Mouse (Mus musculus) midbrain, embryonic 14.5 days (tissue): ENCODE measurements around the gene Fam89a. TPM values are rescaled to one million over a fixed set of nuclear protein-coding genes. Genes with fewer than 3 reads are reported as not detected.

Source experiments
- ATAC-seq: fragments of 200-750 bp; cut with Nextera tagmentation; 2 replicates; pipeline ENCODE4 v1.8.0; 2017; ENCODE audit warnings: moderate number of reproducible peaks, moderate library complexity; ENCODE audit not compliant: low FRiP score, low TSS enrichment
- DNase-seq: peaks from one replicate; pipeline ENCODE4 v3.0.0-alpha.2; 2015
- H3K27ac ChIP-seq: fragments of 300-500 bp; sonication (generic); replicated peaks from 2 replicates; pipeline ENCODE4 v1.5.1; 2014; ENCODE audit warnings: mild to moderate bottlenecking, low read depth, low read length, moderate library complexity
- H3K27me3 ChIP-seq: fragments of 300-500 bp; sonication (generic); 2 replicates; pipeline ENCODE4 v1.6.1; 2014; ENCODE audit warnings: low read length, control low read depth, mixed read lengths; ENCODE audit not compliant: control insufficient read depth, insufficient read depth
- H3K36me3 ChIP-seq: fragments of 300-500 bp; sonication (generic); 2 replicates; pipeline ENCODE4 v1.6.1; 2014; ENCODE audit warnings: low read length, control low read depth; ENCODE audit not compliant: control insufficient read depth, insufficient read depth
- H3K4me1 ChIP-seq: fragments of 300-500 bp; sonication (generic); 2 replicates; pipeline ENCODE4 v1.6.1; 2014; ENCODE audit warnings: mild to moderate bottlenecking, antibody characterized with exemption, low read length, control low read depth; ENCODE audit not compliant: control insufficient read depth, insufficient read depth
- H3K4me2 ChIP-seq: fragments of 300-500 bp; sonication (generic); 2 replicates; pipeline ENCODE4 v1.6.1; 2014; ENCODE audit warnings: mild to moderate bottlenecking, low read length, moderate library complexity
- H3K4me3 ChIP-seq: fragments of 300-500 bp; sonication (generic); replicated peaks from 2 replicates; pipeline ENCODE4 v1.5.1; 2014; ENCODE audit warnings: low read depth, low read length
- H3K9ac ChIP-seq: fragments of 300-500 bp; sonication (generic); replicated peaks from 2 replicates; pipeline ENCODE4 v1.6.1; 2014; ENCODE audit warnings: mild to moderate bottlenecking, low read length, moderate library complexity
- H3K9me3 ChIP-seq: fragments of 300-500 bp; sonication (generic); 2 replicates; pipeline ENCODE4 v1.6.1; 2016; ENCODE audit warnings: low read length, control low read depth, mixed read lengths; ENCODE audit not compliant: control insufficient read depth
- WGBS: fragments of 180-500 bp; shearing (Covaris S2); extraction: QIAGEN DNeasy Blood & Tissue Kit; methylation state at CpG from one replicate; pipeline ENCODE4 v1.1.7; 2014; 5-methylcytosine and 5-hydroxymethylcytosine counted together
- polyA plus RNA-seq: library from polyadenylated mRNA; unstranded; fragments of >200 nt; fragmentation: Nextera tagmentation; extraction: Ambion mirVana; gene quantifications from 2 replicates; pipeline ENCODE4 v1.2.1, GENCODE M21; 2014

Fam89a gene
- polyA plus RNA-seq, 1 experiment from 2014 or later: 0.21 TPM

- no peaks in the 10 kb centered on the region for H3K4me1 ChIP-seq
- H3K4me3 ChIP-seq: no peak overlapping the region
- ATAC-seq: no peak
- peak; percentile 79 for DNase-seq
- H3K27ac ChIP-seq: no peak overlapping the region
- no peak overlapping the region for H3K9ac ChIP-seq
- H3K9me3 ChIP-seq: no peaks in the 10 kb centered on the region
- no peaks in the 10 kb centered on the region for H3K27me3 ChIP-seq
- no peak overlapping the region for H3K4me2 ChIP-seq
- H3K36me3 ChIP-seq: peaks cover 15% of the 10 kb centered on the region
- WGBS: 95% methylated on average over 1 of the region's 1 CpGs
These were observed 12.4 kb downstream of the Fam89a start for GRCm38 (mm10) chr8:124739268-124739667.

- WGBS: 79% methylated on average over 3 of the region's 3 CpGs
- H3K36me3 ChIP-seq: peaks cover 48% of the 10 kb centered on the region
- no peak overlapping the region for H3K4me2 ChIP-seq
- DNase-seq: no peak
- no peak for ATAC-seq
- H3K4me3 ChIP-seq: no peak overlapping the region
- H3K9ac ChIP-seq: no peak overlapping the region
- no peak overlapping the region for H3K27ac ChIP-seq
- H3K4me1 ChIP-seq: no peaks in the 10 kb centered on the region
- H3K9me3 ChIP-seq: no peaks in the 10 kb centered on the region
- H3K27me3 ChIP-seq: no peaks in the 10 kb centered on the region
These were observed 16.2 kb downstream of the Fam89a start for GRCm38 (mm10) chr8:124735371-124735911.

- no peak overlapping the region for H3K27ac ChIP-seq
- no peak overlapping the region for H3K9ac ChIP-seq
- 92% methylated on average over 8 of the region's 8 CpGs for WGBS
- ATAC-seq (no peak), DNase-seq (no peak)
- no peaks in the 10 kb centered on the region for H3K4me1 ChIP-seq
- no peaks in the 10 kb centered on the region for H3K27me3 ChIP-seq
- H3K9me3 ChIP-seq: no peaks in the 10 kb centered on the region
- peaks cover 73% of the 10 kb centered on the region for H3K36me3 ChIP-seq
- H3K4me3 ChIP-seq: no peak overlapping the region
- no peak overlapping the region for H3K4me2 ChIP-seq
These were observed 18.8 kb downstream of the Fam89a start for GRCm38 (mm10) chr8:124732828-124733227.

- no peaks in the 10 kb centered on the region for H3K27me3 ChIP-seq
These were observed 27.3 kb downstream of the Fam89a start for GRCm38 (mm10) chr8:124724301-124724700.

DNA sequence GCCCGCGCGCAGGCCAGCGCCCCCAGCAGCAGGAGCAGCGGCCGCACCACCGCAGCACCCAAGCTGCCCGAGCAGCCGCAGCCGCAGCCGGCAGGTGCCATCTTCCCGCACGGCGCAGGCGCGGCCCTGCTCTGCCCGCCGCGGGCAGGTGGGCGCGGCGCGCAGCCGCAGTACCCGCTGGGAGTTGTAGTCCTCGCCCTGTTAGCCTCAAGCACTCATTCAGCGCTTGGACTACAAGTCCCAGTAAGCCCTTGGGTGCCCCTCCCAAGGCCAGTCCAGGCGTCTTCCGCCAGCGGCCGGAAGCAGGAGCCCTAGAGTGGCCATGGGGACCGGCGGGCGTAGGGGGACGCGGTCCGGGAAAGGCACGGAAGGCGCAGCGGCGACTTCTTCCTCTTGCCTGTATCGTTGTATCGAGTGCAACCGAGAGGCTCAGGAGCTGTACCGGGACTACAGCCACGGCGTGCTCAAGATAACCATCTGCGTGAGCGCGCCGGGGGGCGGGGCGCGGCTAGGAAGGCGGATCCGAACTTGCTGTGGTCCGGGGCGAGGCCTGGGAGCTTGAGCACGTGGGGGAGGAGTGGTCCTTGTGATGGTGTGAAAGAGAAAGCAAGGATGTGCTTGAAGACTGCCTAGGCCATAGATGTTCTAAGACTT, 29.6 kb downstream of the Fam89a start, which contains the start of the genes Ttc13 and Arv1:
Gene Ttc13 (minus strand): TSS at position 122 of the 654 bp plus-strand sequence.
Gene Arv1 (plus strand): TSS at position 278 of the 654 bp plus-strand sequence.
- ATAC-seq (peak; percentile 99), DNase-seq (peak; percentile 98)
- Histone ChIP-seq H3K27me3 (no peaks in the 10 kb centered on the region), H3K36me3 (peaks cover 22% of the 10 kb centered on the region), H3K4me3 (peak within 1 kb of the TSS; percentile 91), H3K4me1 (peaks cover 19% of the 10 kb centered on the region), H3K27ac (peak within 1 kb of the TSS; percentile 80), H3K9ac (peak within 1 kb of the TSS; percentile 91), H3K9me3 (no peaks in the 10 kb centered on the region), H3K4me2 (peak within 1 kb of the TSS; percentile 91)
- under 1% methylated on average over 59 of the region's 59 CpGs for WGBS

More at GRCm38 (mm10) chr8:124724301-124724700, 27.3 kb downstream of the Fam89a start:
- no peak for DNase-seq
- H3K4me1 ChIP-seq: peaks cover 19% of the 10 kb centered on the region
- H3K4me2 ChIP-seq: no peak overlapping the region
- H3K9me3 ChIP-seq: no peaks in the 10 kb centered on the region
- no peak for ATAC-seq
- no peak overlapping the region for H3K4me3 ChIP-seq
- peaks cover 39% of the 10 kb centered on the region for H3K36me3 ChIP-seq
- H3K9ac ChIP-seq: no peak overlapping the region
- H3K27ac ChIP-seq: no peak overlapping the region
- WGBS: 95% methylated on average over 7 of the region's 7 CpGs

GRCm38 (mm10) chr8:124720938-124721861, 30.4 kb downstream of the Fam89a start:
- Histone ChIP-seq H3K9ac (peak overlapping the region; percentile 91), H3K4me1 (peaks cover 19% of the 10 kb centered on the region), H3K9me3 (no peaks in the 10 kb centered on the region), H3K4me2 (peak overlapping the region; percentile 91), H3K27me3 (no peaks in the 10 kb centered on the region), H3K36me3 (peaks cover 14% of the 10 kb centered on the region), H3K27ac (peak overlapping the region; percentile 75), H3K4me3 (peak overlapping the region; percentile 91)
- ATAC-seq (peak; percentile 70), DNase-seq (peak; percentile 24)
- 4% methylated on average over 31 of the region's 31 CpGs for WGBS

DNA sequence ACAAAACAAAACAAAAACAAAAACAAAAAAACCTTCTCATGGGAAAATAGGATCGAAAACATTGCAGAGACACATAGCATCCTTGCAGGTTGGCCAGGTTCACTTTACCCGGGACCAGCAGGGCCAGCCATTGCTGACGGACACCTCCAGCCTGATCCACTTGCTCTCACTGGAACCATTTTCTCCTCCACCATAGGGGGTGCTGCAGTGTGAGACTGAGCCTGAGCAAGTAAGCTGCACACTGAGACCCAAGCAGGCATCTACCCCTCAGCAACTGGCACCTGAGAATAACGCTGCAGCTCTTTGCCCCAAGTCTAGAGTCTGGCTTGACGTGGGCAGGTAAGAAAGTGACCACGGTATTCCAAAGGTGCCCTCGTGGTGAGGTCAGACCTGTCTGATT, 31.5 kb downstream of the Fam89a start:
- Histone ChIP-seq H3K36me3 (peaks cover 6% of the 10 kb centered on the region), H3K27ac (no peak overlapping the region), H3K4me2 (peak overlapping the region; percentile 91), H3K9me3 (no peaks in the 10 kb centered on the region), H3K4me1 (peaks cover 19% of the 10 kb centered on the region), H3K9ac (no peak overlapping the region), H3K27me3 (no peaks in the 10 kb centered on the region), H3K4me3 (peak overlapping the region; percentile 91; the same call in 1 of the 2 replicates)
- WGBS: 77% methylated on average over 7 of the region's 7 CpGs
- DNase-seq (no peak), ATAC-seq (no peak)

DNA sequence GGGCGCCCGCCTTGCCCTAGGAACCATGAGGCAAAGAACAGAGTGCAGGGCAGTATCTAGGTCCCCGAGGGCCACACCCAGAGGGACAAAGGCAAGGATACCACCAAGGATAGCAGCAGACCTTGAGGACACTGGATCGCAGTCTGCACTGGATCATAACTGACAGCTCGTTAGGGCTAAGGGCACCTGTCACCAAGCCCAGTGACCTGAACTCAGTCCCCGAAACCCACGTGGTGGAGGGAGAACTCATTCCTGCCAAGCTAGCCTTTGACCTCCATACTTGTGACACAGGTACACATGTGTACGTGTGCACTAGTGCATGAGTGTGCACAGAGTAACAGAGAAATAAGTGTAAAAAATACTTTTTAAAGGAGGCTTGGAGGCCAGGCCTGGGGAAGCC, 35.9 kb downstream of the Fam89a start:
- ATAC-seq: no peak
- WGBS: 94% methylated on average over 8 of the region's 8 CpGs
- Histone ChIP-seq H3K4me3 (no peak overlapping the region), H3K36me3 (peaks cover 35% of the 10 kb centered on the region), H3K9me3 (no peaks in the 10 kb centered on the region), H3K4me1 (peaks cover 5% of the 10 kb centered on the region), H3K27me3 (no peaks in the 10 kb centered on the region), H3K27ac (no peak overlapping the region), H3K4me2 (no peak overlapping the region), H3K9ac (no peak overlapping the region)
- DNase-seq: no peak
